Mouse (Mus musculus): ENCODE data around the gene Ugt1a1. TPM values are rescaled to one million over a fixed set of nuclear protein-coding genes. Genes with fewer than 3 reads are reported as not detected.
"Not testable (repeated sequence)": the region's sequence is repeated elsewhere in the genome, so short reads cannot be mapped to it uniquely, and the experiment has no call there.

Ugt1a1 gene
- polyA plus RNA-seq, 1 experiment, result not detected

DNA sequence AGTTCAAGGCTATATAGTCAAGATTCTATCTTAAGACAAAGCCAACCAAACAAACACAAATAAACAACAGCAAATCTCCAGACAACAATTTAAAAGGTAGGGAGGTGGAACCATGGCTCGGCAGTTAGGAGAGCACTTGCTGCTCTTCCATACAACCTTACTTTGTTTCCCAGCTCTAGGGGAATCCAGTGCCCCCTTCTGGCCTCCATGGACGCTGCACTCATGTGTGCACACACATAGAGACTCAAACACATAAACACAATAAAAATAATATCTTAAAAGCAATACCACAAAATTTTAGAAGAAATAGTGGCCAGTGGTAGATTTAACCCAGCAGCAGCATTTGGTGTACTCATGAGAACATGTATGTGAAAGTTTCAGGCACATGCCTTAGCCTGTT is 5.4 kb downstream of the Ugt1a1 start:
- no peak overlapping the region for H3K4me3 ChIP-seq (replicated peaks)
- H3K9me3 ChIP-seq (ENCODE audit: control insufficient read depth, low read length), result peaks cover 16% of the 10 kb centered on the region
- no peak for TF ChIP-seq TAL1 (IDR thresholded peaks at IDR 0.05; ENCODE audit: low read length)
- TF ChIP-seq GATA1 (IDR thresholded peaks at IDR 0.05; ENCODE audit: low read length), result no peak

GRCm38 (mm10) chr1:88217576-88217975 is 5.8 kb downstream of the Ugt1a1 start:
- TF ChIP-seq GATA1 (IDR thresholded peaks at IDR 0.05; ENCODE audit: low read length), result no peak
- TF ChIP-seq TAL1 (IDR thresholded peaks at IDR 0.05; ENCODE audit: low read length), result no peak
- Histone ChIP-seq H3K4me3 (replicated peaks) (no peak overlapping the region), H3K36me3 (ENCODE audit: control insufficient read depth) (no peaks in the 10 kb centered on the region), H3K27me3 (ENCODE audit: control insufficient read depth) (no peaks in the 10 kb centered on the region), H3K9me3 (ENCODE audit: control insufficient read depth, low read length) (peaks cover 16% of the 10 kb centered on the region), H3K4me1 (ENCODE audit: control insufficient read depth) (peaks cover 3% of the 10 kb centered on the region; the same call in 1 of the 2 replicates)

More for the DNA sequence above, 5.4 kb downstream of the Ugt1a1 start:
- Histone ChIP-seq H3K36me3 (ENCODE audit: control insufficient read depth) (no peaks in the 10 kb centered on the region), H3K27me3 (ENCODE audit: control insufficient read depth) (no peaks in the 10 kb centered on the region), H3K4me1 (ENCODE audit: control insufficient read depth) (peaks cover 3% of the 10 kb centered on the region; the same call in 1 of the 2 replicates)

GRCm38 (mm10) chr1:88218051-88218450 is 6.3 kb downstream of the Ugt1a1 start:
- H3K36me3 ChIP-seq (ENCODE audit: control insufficient read depth), result no peaks in the 10 kb centered on the region
- no peak overlapping the region for H3K4me3 ChIP-seq (replicated peaks)
- no peak for TF ChIP-seq TAL1 (IDR thresholded peaks at IDR 0.05; ENCODE audit: low read length)
- TF ChIP-seq GATA1 (IDR thresholded peaks at IDR 0.05; ENCODE audit: low read length), result no peak

GRCm38 (mm10) chr1:88218591-88218990 is 6.8 kb downstream of the Ugt1a1 start:
- Histone ChIP-seq H3K36me3 (ENCODE audit: control insufficient read depth) (no peaks in the 10 kb centered on the region), H3K4me3 (replicated peaks) (no peak overlapping the region), H3K4me1 (ENCODE audit: control insufficient read depth) (peaks cover 3% of the 10 kb centered on the region; the same call in 1 of the 2 replicates), H3K27me3 (ENCODE audit: control insufficient read depth) (no peaks in the 10 kb centered on the region), H3K9me3 (ENCODE audit: control insufficient read depth, low read length) (peaks cover 16% of the 10 kb centered on the region)
- TF ChIP-seq GATA1 (IDR thresholded peaks at IDR 0.05; ENCODE audit: low read length) (no peak), TAL1 (IDR thresholded peaks at IDR 0.05; ENCODE audit: low read length) (no peak)

More at GRCm38 (mm10) chr1:88218051-88218450, 6.3 kb downstream of the Ugt1a1 start:
- H3K27me3 ChIP-seq (ENCODE audit: control insufficient read depth), result no peaks in the 10 kb centered on the region
- H3K4me1 ChIP-seq (ENCODE audit: control insufficient read depth), result peaks cover 3% of the 10 kb centered on the region; the same call in 1 of the 2 replicates
- H3K9me3 ChIP-seq (ENCODE audit: control insufficient read depth, low read length), result peaks cover 16% of the 10 kb centered on the region

GRCm38 (mm10) chr1:88219054-88219453 is 7.3 kb downstream of the Ugt1a1 start:
- Histone ChIP-seq H3K4me3 (replicated peaks) (no peak overlapping the region), H3K9me3 (ENCODE audit: control insufficient read depth, low read length) (peaks cover 14% of the 10 kb centered on the region), H3K27me3 (ENCODE audit: control insufficient read depth) (no peaks in the 10 kb centered on the region), H3K36me3 (ENCODE audit: control insufficient read depth) (no peaks in the 10 kb centered on the region), H3K4me1 (ENCODE audit: control insufficient read depth) (no peaks in the 10 kb centered on the region)
- TF ChIP-seq TAL1 (IDR thresholded peaks at IDR 0.05; ENCODE audit: low read length), result no peak
- no peak for TF ChIP-seq GATA1 (IDR thresholded peaks at IDR 0.05; ENCODE audit: low read length)

DNA sequence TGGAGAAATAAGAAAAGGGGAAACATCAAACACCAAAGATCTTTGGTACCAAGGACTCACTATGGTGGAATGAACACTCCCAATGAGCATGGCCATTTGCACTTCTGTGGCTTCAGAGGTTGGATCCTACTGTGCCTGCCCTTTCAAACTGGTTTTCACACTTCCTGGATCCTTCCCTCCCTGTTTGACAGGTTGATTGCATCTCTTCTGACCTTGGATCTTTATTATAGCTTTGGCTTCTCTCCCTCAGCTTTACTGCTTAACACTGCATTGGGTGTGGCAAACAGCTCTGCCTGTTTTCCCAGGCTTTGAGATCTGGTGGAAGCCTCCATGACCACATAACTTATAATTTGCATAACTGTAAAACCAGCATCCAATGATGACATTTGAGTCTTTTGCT is 8.6 kb downstream of the Ugt1a1 start:
- Histone ChIP-seq H3K4me1 (ENCODE audit: control insufficient read depth) (no peaks in the 10 kb centered on the region), H3K4me3 (replicated peaks) (no peak overlapping the region), H3K36me3 (ENCODE audit: control insufficient read depth) (no peaks in the 10 kb centered on the region), H3K27me3 (ENCODE audit: control insufficient read depth) (no peaks in the 10 kb centered on the region), H3K9me3 (ENCODE audit: control insufficient read depth, low read length) (peaks cover 14% of the 10 kb centered on the region)
- TF ChIP-seq TAL1 (IDR thresholded peaks at IDR 0.05; ENCODE audit: low read length) (no peak), GATA1 (IDR thresholded peaks at IDR 0.05; ENCODE audit: low read length) (no peak)

DNA sequence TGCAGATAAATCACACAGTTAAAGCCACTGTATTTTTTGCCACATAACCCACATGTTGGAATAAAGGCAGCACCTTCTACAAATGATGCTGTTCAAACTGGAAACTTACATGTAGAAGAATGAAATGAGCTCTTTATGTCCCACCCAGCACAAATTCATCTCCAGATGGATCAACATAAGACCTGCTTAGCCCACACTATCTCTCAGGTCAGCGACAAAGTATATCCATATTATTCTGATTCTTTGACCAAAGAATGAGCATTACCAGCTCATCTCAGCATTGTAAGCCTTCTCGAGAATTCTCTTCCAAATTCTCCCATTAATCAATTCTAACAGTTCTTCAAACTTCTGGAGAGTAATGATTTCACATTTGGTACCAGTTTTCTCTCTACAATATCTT is 10.5 kb downstream of the Ugt1a1 start:
- H3K4me1 ChIP-seq (ENCODE audit: control insufficient read depth), result no peaks in the 10 kb centered on the region
- no peak overlapping the region for H3K4me3 ChIP-seq (replicated peaks)
- H3K9me3 ChIP-seq (ENCODE audit: control insufficient read depth, low read length), result peaks cover 15% of the 10 kb centered on the region
- no peaks in the 10 kb centered on the region for H3K36me3 ChIP-seq (ENCODE audit: control insufficient read depth)
- TF ChIP-seq TAL1 (IDR thresholded peaks at IDR 0.05; ENCODE audit: low read length) (no peak), GATA1 (IDR thresholded peaks at IDR 0.05; ENCODE audit: low read length) (no peak)
- no peaks in the 10 kb centered on the region for H3K27me3 ChIP-seq (ENCODE audit: control insufficient read depth)

GRCm38 (mm10) chr1:88223011-88223515 is 11.3 kb downstream of the Ugt1a1 start:
- not testable (repeated sequence) for H3K4me1 ChIP-seq (ENCODE audit: control insufficient read depth); H3K36me3 ChIP-seq (ENCODE audit: control insufficient read depth); H3K4me3 ChIP-seq (replicated peaks); H3K27me3 ChIP-seq (ENCODE audit: control insufficient read depth)
- H3K9me3 ChIP-seq (ENCODE audit: control insufficient read depth, low read length), result peaks cover 15% of the 10 kb centered on the region

- H3K9me3 ChIP-seq (ENCODE audit: control insufficient read depth, low read length), result peaks cover 18% of the 10 kb centered on the region
- no peaks in the 10 kb centered on the region for H3K36me3 ChIP-seq (ENCODE audit: control insufficient read depth)
- H3K4me1 ChIP-seq (ENCODE audit: control insufficient read depth), result peaks cover 3% of the 10 kb centered on the region
- H3K4me3 ChIP-seq (replicated peaks), result no peak overlapping the region
- TF ChIP-seq GATA1 (IDR thresholded peaks at IDR 0.05; ENCODE audit: low read length) (no peak), TAL1 (IDR thresholded peaks at IDR 0.05; ENCODE audit: low read length) (no peak)
- H3K27me3 ChIP-seq (ENCODE audit: control insufficient read depth), result no peaks in the 10 kb centered on the region
Measured at GRCm38 (mm10) chr1:88223591-88223990, 11.8 kb downstream of the Ugt1a1 start.

Data from erythroblast, embryonic 14.5 days (primary cell).